Mouse (Mus musculus) gastrocnemius, postnatal 14 days (tissue): Measurements from ENCODE around the gene Rfx2. TPM values are rescaled to one million over a fixed set of nuclear protein-coding genes. Genes with fewer than 3 reads are reported as not detected.

Experiments
- DNase-seq: peaks from one replicate; pipeline ENCODE4 v3.0.0; 2021; ENCODE audit warnings: mixed read lengths
- intact Hi-C: fragments of 180-260 bp; cut with DNase I; formaldehyde crosslinking; loops from one replicate; pipeline ENCODE4 v1.15.1; 2025; ENCODE audit warnings: low total_unique reads
- long read RNA-seq, 2 experiments: library from polyadenylated mRNA; stranded (forward); transcript quantifications; one replicate each; pipeline ENCODE4 v2.0.0; 2021
- total RNA-seq, 2 experiments: library from RNA; stranded (reverse); gene quantifications; 2 replicates each; pipeline ENCODE4 v1.2.3; 2021

Rfx2 gene
- 1 to 10 TPM; 3.3 to 4.7 TPM for total RNA-seq
- long read RNA-seq, experiment 1, partial matches to known transcripts = 0 of 7 reads
- long read RNA-seq, experiment 1, other reads (novel, unspliced or antisense) = 2 of 7 reads
- long read RNA-seq, experiment 2, partial matches to known transcripts = 1 of 1 reads
- long read RNA-seq, experiment 2, other reads (novel, unspliced or antisense) = 0 of 1 reads

- intact Hi-C loops = no loop called here
- DNase-seq = no peak
Observed at GRCm38 (mm10) chr17:56830411-56831110, at the start of gene Rfx2. Gene Rfx2 (minus strand): TSS chr17:56831013.

DNA sequence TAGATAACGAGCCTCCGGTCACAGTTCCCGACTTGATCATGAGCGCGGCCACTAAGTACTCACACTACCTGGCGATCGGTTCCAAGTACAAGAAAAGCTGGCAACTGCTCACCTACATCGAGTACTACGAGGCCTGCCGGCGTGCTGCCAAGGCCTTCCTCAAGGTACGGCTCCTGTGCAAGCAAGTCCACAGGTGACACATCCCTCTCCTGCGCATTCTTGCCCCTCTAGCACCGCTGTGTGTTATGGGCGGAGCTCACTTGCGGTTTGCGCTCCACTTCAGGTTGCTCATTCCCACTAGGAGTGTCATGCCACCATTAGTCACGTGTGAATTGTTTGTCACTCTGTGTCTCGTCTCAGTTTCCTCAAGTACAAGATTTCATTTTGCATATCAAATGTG lies 46.6 kb upstream of the Rfx2 start:
- intact Hi-C loops = no loop called here
- no peak for DNase-seq

- intact Hi-C loops = no loop called here
- DNase-seq = no peak
Observed at GRCm38 (mm10) chr17:56876981-56877380, 46.2 kb upstream of the Rfx2 start.

- intact Hi-C loops = no loop called here
- no peak for DNase-seq
Observed at GRCm38 (mm10) chr17:56876465-56876864, 45.7 kb upstream of the Rfx2 start.

- DNase-seq = no peak
Observed at GRCm38 (mm10) chr17:56874936-56875651, 44.3 kb upstream of the Rfx2 start, which contains the start of gene 1700061G19Rik. Gene 1700061G19Rik (plus strand): TSS chr17:56875477.

GRCm38 (mm10) chr17:56874237-56874636 lies 43.4 kb upstream of the Rfx2 start, which contains the start of gene Acsbg2:
Gene Acsbg2 (minus strand): TSS chr17:56874447.
- intact Hi-C loops = no loop called here

More at GRCm38 (mm10) chr17:56874936-56875651, 44.3 kb upstream of the Rfx2 start, which contains the start of gene 1700061G19Rik:
- intact Hi-C loops = no loop called here

GRCm38 (mm10) chr17:56872512-56872911 lies 41.7 kb upstream of the Rfx2 start:
- DNase-seq = no peak
- intact Hi-C loops = no loop called here

More at GRCm38 (mm10) chr17:56874237-56874636, 43.4 kb upstream of the Rfx2 start, which contains the start of gene Acsbg2:
- DNase-seq = no peak

GRCm38 (mm10) chr17:56871767-56872166 lies 41.0 kb upstream of the Rfx2 start:
- no peak for DNase-seq
- intact Hi-C loops = no loop called here

GRCm38 (mm10) chr17:56870287-56870953 lies 39.6 kb upstream of the Rfx2 start:
- intact Hi-C loops = no loop called here
- DNase-seq = no peak

GRCm38 (mm10) chr17:56869481-56869977 lies 38.7 kb upstream of the Rfx2 start:
- intact Hi-C loops = no loop called here
- DNase-seq = no peak

GRCm38 (mm10) chr17:56866071-56866470 lies 35.3 kb upstream of the Rfx2 start:
- intact Hi-C loops = no loop called here
- DNase-seq = no peak

DNA sequence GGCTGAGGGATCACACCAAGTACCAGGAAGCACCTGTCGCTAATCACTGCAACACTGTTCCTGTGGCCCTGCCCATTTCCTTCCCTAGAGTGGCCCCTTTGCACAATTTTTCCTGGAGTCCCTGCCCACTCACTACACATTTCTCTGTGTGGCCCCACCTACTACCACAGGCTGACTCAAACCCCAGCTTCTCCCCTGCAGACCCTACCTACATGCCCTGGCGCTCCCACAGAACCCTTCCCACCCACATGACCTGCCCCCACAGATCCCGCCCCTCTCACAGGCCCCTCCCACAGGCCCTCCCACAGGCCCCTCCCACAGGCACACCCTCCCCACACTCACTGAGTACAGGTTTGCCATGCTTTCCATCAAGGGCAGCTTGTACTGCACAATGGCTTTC lies 30.4 kb upstream of the Rfx2 start:
- intact Hi-C loops = no loop called here
- no peak for DNase-seq

DNA sequence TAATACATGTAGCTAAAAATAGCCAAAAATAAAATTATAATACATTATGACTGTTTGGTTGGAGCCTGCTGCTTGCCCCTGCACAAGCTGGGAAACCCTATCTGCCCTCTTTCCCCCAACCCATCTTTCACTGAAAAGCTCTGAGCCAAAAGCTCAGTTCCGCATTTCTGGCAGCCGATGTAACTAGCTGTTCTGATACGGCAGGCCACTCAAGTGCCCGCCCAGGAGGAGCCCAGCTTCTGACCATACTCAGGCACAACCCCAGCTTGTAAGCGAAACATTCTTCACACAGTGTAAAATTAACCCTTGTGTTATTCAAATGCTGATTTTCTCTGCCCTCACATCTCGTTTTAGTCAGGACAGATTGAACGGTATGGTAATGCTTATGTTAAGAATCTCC lies 28.1 kb upstream of the Rfx2 start:
- intact Hi-C loops = loop anchor here (5.0 kb wide), 1 partner anchor 52 kb away; no protein-coding TSS in a partner anchor
- DNase-seq = peak; percentile 25

DNA sequence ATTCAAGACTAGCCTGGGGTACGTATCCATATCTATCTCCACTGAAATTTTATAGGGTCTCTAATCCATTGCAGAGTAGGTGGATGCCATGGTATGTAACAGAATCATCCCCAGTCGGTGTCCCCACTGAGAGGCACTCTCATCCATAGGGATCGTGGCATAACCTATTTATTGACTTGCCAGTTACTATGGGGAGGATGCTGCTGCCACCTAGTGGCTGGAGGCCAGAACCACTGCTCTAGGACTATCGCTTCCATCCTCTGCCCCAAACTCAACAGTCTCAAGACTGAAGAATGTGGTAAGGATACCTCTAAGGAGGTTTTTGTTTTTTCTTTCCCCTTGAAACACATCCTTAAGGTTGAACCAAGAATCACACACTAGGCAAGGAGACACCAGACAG lies 27.4 kb upstream of the Rfx2 start:
- DNase-seq = peak; percentile 67
- intact Hi-C loops = loop anchor here (5.0 kb wide), 1 partner anchor 51 kb away; no protein-coding TSS in a partner anchor

DNA sequence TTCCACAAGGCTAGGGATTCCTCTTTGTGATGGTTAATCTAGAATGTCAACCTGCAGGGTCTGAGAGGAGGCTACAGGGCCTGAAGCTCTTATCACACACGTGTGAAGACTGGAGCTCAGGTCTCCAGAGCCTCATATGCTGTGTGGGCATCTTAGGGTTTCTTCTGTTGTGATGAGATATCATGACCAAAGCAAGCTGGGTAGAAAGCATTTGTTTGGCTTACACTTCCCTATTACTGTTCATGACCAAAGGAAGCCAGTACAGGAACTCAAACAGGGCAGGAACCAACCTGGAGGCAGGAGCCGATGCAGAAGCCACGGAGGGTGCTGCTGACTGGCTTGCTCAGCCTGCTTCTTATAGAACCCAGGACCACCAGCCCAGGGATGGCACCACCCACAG lies 24.6 kb upstream of the Rfx2 start:
- intact Hi-C loops = loop anchor here (5.0 kb wide), 1 partner anchor 48 kb away; no protein-coding TSS in a partner anchor

DNA sequence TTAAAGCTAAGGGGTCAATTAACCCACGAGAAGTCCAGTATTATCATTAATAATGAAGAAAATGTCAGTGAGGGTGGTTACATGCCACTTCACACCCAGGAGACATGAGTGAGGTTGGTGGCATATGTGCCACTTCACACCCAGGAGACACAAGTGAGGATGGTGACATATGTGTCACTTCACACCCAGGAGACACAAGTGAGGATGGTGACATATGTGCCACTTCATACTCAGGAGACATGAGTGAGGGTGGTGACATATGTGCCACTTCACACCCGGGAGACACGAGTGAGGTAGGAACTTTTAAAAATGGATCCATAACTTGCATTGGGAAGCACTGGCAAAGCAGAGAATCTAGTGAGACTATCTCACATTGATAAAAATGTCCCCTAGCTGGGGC lies 20.4 kb upstream of the Rfx2 start:
- intact Hi-C loops = no loop called here
- no peak for DNase-seq

More for the DNA sequence above, 24.6 kb upstream of the Rfx2 start:
- no peak for DNase-seq

DNA sequence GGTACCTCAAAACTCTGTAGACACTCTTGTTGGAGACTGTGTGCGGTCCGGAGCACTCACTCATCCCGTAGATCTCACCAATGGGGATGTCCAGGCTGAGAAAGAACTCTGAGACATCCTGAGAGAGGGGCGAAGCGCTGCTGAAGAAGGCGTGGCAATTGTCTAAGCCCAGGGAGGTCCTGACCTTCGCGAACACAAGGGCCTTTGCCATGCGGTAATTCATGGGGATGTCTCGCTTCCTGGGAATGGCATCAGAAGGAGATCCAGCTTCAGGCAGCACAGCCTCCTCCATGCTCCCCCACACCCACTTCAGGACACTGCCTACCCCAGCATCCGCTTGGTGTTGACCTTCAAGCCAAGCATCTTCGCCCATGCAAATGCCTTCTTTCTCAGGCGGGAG lies 18.9 kb upstream of the Rfx2 start:
- intact Hi-C loops = no loop called here
- DNase-seq = no peak

DNA sequence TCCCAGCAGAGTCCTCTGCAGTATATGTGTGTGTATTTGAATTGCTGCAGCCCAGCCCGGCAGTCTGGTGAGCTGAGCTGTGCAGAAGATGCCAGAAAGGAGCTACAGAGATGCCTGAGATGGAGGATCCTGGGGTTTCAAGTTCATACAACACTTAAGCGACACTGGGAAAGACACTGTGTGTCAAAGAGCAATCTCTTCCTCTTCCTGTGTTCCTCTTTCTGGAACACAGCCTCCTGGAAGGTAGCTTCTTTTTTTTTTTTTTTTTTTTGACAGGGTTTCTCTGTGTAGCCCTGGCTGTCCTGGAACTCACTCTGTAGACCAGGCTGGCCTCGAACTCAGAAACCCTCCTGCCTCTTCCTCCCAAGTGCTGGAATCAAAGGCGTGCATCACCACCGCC lies 18.0 kb upstream of the Rfx2 start:
- intact Hi-C loops = no loop called here
- DNase-seq = no peak

DNA sequence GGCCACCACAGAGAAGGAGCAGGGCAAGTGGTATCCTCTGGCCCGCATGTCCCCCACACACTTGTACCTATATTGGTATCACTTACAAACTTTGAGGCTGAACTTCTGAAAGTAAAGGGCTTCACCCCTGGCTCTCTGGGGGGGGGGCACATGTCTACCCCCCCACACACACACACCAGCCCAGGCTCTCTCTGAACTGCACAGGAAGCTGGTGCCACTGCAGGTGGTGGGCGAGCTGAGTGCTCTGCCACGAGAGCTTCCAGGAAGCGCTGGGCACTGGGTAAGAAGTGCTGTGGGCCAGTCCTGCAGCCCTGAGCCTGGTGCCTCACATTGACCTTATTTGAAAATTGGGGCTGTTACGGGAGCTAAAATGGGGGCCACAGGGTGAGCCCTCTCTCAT lies 12.9 kb upstream of the Rfx2 start:
- intact Hi-C loops = no loop called here
- no peak for DNase-seq

DNA sequence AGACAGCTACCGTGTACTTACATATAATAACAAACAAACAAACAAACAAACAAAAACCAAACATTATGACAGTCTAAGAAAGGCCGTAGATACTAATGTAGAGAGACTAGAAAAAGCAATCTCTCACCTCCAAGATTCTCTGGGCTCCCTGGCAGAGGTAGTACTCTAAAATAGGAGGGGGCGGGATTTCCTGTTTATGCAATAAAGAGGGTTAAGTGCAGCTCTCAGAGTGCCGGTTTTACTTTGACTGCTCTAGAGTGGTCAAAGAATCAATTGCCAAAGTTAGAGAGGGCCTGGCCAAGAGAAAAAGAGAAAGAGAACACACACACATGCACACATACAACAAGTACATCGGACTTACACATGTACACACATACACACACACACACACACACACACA lies 11.4 kb upstream of the Rfx2 start:
- no peak for DNase-seq
- intact Hi-C loops = no loop called here
